Mouse (Mus musculus): ENCODE data around the gene Pak7.
"Not testable (repeated sequence)": the region's sequence is repeated elsewhere in the genome, so short reads cannot be mapped to it uniquely, and the experiment has no call there.

Gene Pak7

GRCm38 (mm10) chr2:136387181-136388131, at the start of gene Pak7:
Pak7 (minus strand) TSS chr2:136387967.
- DNase-seq (ENCODE audit: low spot score in 2 of 2), result no peak

GRCm38 (mm10) chr2:136425561-136425960, 37.8 kb upstream of the Pak7 start:
- no peak for DNase-seq (ENCODE audit: low spot score in 2 of 2)

GRCm38 (mm10) chr2:136419543-136419942, 31.8 kb upstream of the Pak7 start:
- DNase-seq (ENCODE audit: low spot score in 2 of 2), result no peak

- no peak for DNase-seq (ENCODE audit: low spot score in 2 of 2)
Observed at GRCm38 (mm10) chr2:136416381-136416780, 28.6 kb upstream of the Pak7 start.

- DNase-seq (ENCODE audit: low spot score in 2 of 2), result no peak
Observed at GRCm38 (mm10) chr2:136402587-136402986, 14.8 kb upstream of the Pak7 start.

GRCm38 (mm10) chr2:136375318-136375717, 12.4 kb downstream of the Pak7 start:
- no peak for DNase-seq (ENCODE audit: low spot score in 2 of 2)

GRCm38 (mm10) chr2:136372361-136372760, 15.4 kb downstream of the Pak7 start:
- no peak for DNase-seq (ENCODE audit: low spot score in 2 of 2)

- DNase-seq (ENCODE audit: low spot score in 2 of 2), result no peak
Observed at GRCm38 (mm10) chr2:136351393-136352096, 36.2 kb downstream of the Pak7 start.

GRCm38 (mm10) chr2:136350459-136350858, 37.3 kb downstream of the Pak7 start:
- DNase-seq (ENCODE audit: low spot score in 2 of 2), result no peak

- no peak for DNase-seq (ENCODE audit: low spot score in 2 of 2)
Observed at GRCm38 (mm10) chr2:136349671-136350275, 38.0 kb downstream of the Pak7 start.

- not testable (repeated sequence) for DNase-seq (ENCODE audit: low spot score in 2 of 2)
Observed at GRCm38 (mm10) chr2:136344240-136344780, 43.5 kb downstream of the Pak7 start.

- no peak for DNase-seq (ENCODE audit: low spot score in 2 of 2)
Observed at GRCm38 (mm10) chr2:136329974-136330373, 57.8 kb downstream of the Pak7 start.

- no peak for DNase-seq (ENCODE audit: low spot score in 2 of 2)
Observed at GRCm38 (mm10) chr2:136325646-136326045, 62.1 kb downstream of the Pak7 start.

- no peak for DNase-seq (ENCODE audit: low spot score in 2 of 2)
Observed at GRCm38 (mm10) chr2:136309313-136309712, 78.5 kb downstream of the Pak7 start.

- no peak for DNase-seq (ENCODE audit: low spot score in 2 of 2)
Observed at GRCm38 (mm10) chr2:136308743-136309142, 79.0 kb downstream of the Pak7 start.

GRCm38 (mm10) chr2:136302201-136302600, 85.6 kb downstream of the Pak7 start:
- DNase-seq (ENCODE audit: low spot score in 2 of 2), result no peak

- no peak for DNase-seq (ENCODE audit: low spot score in 2 of 2)
Observed at GRCm38 (mm10) chr2:136301406-136301805, 86.4 kb downstream of the Pak7 start.

- DNase-seq (ENCODE audit: low spot score in 2 of 2), result no peak
Observed at GRCm38 (mm10) chr2:136297371-136297770, 90.4 kb downstream of the Pak7 start.

GRCm38 (mm10) chr2:136282043-136282442, 105.7 kb downstream of the Pak7 start:
- no peak for DNase-seq (ENCODE audit: low spot score in 2 of 2)

- not testable (repeated sequence) for DNase-seq (ENCODE audit: low spot score in 2 of 2)
Observed at GRCm38 (mm10) chr2:136241960-136242359, 145.8 kb downstream of the Pak7 start.

GRCm38 (mm10) chr2:136231228-136231627, 156.5 kb downstream of the Pak7 start:
- DNase-seq (ENCODE audit: low spot score in 2 of 2), result no peak

GRCm38 (mm10) chr2:136204034-136204433, 183.7 kb downstream of the Pak7 start:
- no peak for DNase-seq (ENCODE audit: low spot score in 2 of 2)

Data from spleen, postnatal 14 days (tissue).